Mouse (Mus musculus): ENCODE measurements around the gene Ecel1. TPM values are rescaled to one million over a fixed set of nuclear protein-coding genes. Genes with fewer than 3 reads are reported as not detected.

The Ecel1 gene
- polyA plus RNA-seq (2012; rRNA removed): 2.3 and 3.9 TPM in 2 replicates

- Histone ChIP-seq H3K27ac (ENCODE audit: insufficient read depth, low read length) (no peak within 1 kb of the TSS), H3K4me1 (ENCODE audit: control insufficient read depth, insufficient read depth, low read length) (no peaks in the 10 kb centered on the region), H3K4me3 (ENCODE audit: insufficient read depth, low read length) (peak within 1 kb of the TSS; percentile 7; the same call in 1 of the 2 replicates)
- TF ChIP-seq CTCF (IDR thresholded peaks at IDR 0.05; ENCODE audit: extremely low read depth, insufficient read depth, low read length) (no peak), POLR2A (IDR thresholded peaks at IDR 0.05; ENCODE audit: extremely low read depth, insufficient read depth, low read length) (no peak)
Observed at GRCm38 (mm10) chr1:87156199-87156587, at the start of gene Ecel1. TSS of gene Ecel1 (minus strand) at chr1:87156521.

GRCm38 (mm10) chr1:87205502-87205901 is 49.2 kb upstream of the Ecel1 start:
- Histone ChIP-seq H3K4me1 (ENCODE audit: control insufficient read depth, insufficient read depth, low read length) (no peaks in the 10 kb centered on the region), H3K27ac (ENCODE audit: insufficient read depth, low read length) (no peak overlapping the region), H3K4me3 (ENCODE audit: insufficient read depth, low read length) (no peak overlapping the region)
- TF ChIP-seq POLR2A (IDR thresholded peaks at IDR 0.05; ENCODE audit: extremely low read depth, insufficient read depth, low read length): no peak
- no peak for TF ChIP-seq CTCF (IDR thresholded peaks at IDR 0.05; ENCODE audit: extremely low read depth, insufficient read depth, low read length)

- Histone ChIP-seq H3K27ac (ENCODE audit: insufficient read depth, low read length) (no peak overlapping the region), H3K4me1 (ENCODE audit: control insufficient read depth, insufficient read depth, low read length) (no peaks in the 10 kb centered on the region), H3K4me3 (ENCODE audit: insufficient read depth, low read length) (no peak overlapping the region)
- TF ChIP-seq CTCF (IDR thresholded peaks at IDR 0.05; ENCODE audit: extremely low read depth, insufficient read depth, low read length): no peak
- TF ChIP-seq POLR2A (IDR thresholded peaks at IDR 0.05; ENCODE audit: extremely low read depth, insufficient read depth, low read length): no peak
Observed at GRCm38 (mm10) chr1:87205038-87205437, 48.7 kb upstream of the Ecel1 start.

DNA sequence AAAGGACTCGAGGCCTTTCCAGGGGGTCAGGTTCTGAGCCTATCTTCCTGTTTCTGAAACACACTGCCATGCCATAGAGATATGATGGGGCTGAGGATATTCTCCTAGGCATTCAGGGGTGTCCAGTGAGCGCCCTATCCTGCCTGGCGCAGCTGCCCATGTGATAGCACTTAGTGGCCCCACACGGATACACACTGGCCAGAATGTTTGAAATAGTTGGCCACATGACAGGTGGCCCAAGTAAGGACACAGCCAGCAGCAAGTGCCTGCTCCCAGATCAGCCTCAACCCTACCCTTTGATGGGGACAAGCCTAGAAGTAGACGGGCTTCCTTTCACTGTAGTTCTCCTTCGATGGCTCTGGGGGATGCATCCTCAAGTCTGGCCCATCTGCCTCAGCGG is 48.1 kb upstream of the Ecel1 start, which contains the start of gene Chrng:
Gene Chrng (plus strand): TSS at position 193 of the 400 bp plus-strand sequence.
- no peak for TF ChIP-seq CTCF (IDR thresholded peaks at IDR 0.05; ENCODE audit: extremely low read depth, insufficient read depth, low read length)
- TF ChIP-seq POLR2A (IDR thresholded peaks at IDR 0.05; ENCODE audit: extremely low read depth, insufficient read depth, low read length): no peak
- Histone ChIP-seq H3K4me1 (ENCODE audit: control insufficient read depth, insufficient read depth, low read length) (no peaks in the 10 kb centered on the region), H3K27ac (ENCODE audit: insufficient read depth, low read length) (no peak within 1 kb of the TSS), H3K4me3 (ENCODE audit: insufficient read depth, low read length) (no peak within 1 kb of the TSS)

- no peak overlapping the region for H3K27ac ChIP-seq (ENCODE audit: insufficient read depth, low read length)
- no peaks in the 10 kb centered on the region for H3K4me1 ChIP-seq (ENCODE audit: control insufficient read depth, insufficient read depth, low read length)
- no peak overlapping the region for H3K4me3 ChIP-seq (ENCODE audit: insufficient read depth, low read length)
- TF ChIP-seq CTCF (IDR thresholded peaks at IDR 0.05; ENCODE audit: extremely low read depth, insufficient read depth, low read length): no peak
- TF ChIP-seq POLR2A (IDR thresholded peaks at IDR 0.05; ENCODE audit: extremely low read depth, insufficient read depth, low read length): no peak
Observed at GRCm38 (mm10) chr1:87203779-87204178, 47.5 kb upstream of the Ecel1 start.

GRCm38 (mm10) chr1:87201848-87202247 is 45.5 kb upstream of the Ecel1 start:
- Histone ChIP-seq H3K27ac (ENCODE audit: insufficient read depth, low read length) (no peak overlapping the region), H3K4me3 (ENCODE audit: insufficient read depth, low read length) (no peak overlapping the region), H3K4me1 (ENCODE audit: control insufficient read depth, insufficient read depth, low read length) (no peaks in the 10 kb centered on the region)
- TF ChIP-seq CTCF (IDR thresholded peaks at IDR 0.05; ENCODE audit: extremely low read depth, insufficient read depth, low read length): no peak
- no peak for TF ChIP-seq POLR2A (IDR thresholded peaks at IDR 0.05; ENCODE audit: extremely low read depth, insufficient read depth, low read length)

DNA sequence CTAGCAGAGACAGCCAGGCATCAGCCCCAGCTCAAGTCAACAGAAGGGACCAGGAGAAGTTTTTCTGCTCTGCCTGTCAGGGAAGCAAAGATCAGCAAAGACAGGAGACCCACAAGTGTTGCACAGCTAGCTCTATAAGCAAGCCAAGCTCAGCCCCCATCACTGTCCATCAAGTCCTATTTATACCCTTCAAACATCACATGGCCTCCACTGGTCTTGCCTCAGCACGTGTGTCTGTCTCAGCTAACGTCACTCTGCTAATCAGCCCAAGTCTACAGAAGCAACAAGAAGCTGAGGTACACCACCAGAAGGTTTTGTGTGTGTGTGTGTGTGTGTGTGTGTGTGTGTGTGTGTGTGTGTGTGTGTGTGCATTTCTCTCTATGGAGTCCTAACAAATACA is 44.5 kb upstream of the Ecel1 start:
- no peak for TF ChIP-seq POLR2A (IDR thresholded peaks at IDR 0.05; ENCODE audit: extremely low read depth, insufficient read depth, low read length)
- TF ChIP-seq CTCF (IDR thresholded peaks at IDR 0.05; ENCODE audit: extremely low read depth, insufficient read depth, low read length): no peak
- no peak overlapping the region for H3K27ac ChIP-seq (ENCODE audit: insufficient read depth, low read length)
- H3K4me3 ChIP-seq (ENCODE audit: insufficient read depth, low read length): no peak overlapping the region
- no peaks in the 10 kb centered on the region for H3K4me1 ChIP-seq (ENCODE audit: control insufficient read depth, insufficient read depth, low read length)

DNA sequence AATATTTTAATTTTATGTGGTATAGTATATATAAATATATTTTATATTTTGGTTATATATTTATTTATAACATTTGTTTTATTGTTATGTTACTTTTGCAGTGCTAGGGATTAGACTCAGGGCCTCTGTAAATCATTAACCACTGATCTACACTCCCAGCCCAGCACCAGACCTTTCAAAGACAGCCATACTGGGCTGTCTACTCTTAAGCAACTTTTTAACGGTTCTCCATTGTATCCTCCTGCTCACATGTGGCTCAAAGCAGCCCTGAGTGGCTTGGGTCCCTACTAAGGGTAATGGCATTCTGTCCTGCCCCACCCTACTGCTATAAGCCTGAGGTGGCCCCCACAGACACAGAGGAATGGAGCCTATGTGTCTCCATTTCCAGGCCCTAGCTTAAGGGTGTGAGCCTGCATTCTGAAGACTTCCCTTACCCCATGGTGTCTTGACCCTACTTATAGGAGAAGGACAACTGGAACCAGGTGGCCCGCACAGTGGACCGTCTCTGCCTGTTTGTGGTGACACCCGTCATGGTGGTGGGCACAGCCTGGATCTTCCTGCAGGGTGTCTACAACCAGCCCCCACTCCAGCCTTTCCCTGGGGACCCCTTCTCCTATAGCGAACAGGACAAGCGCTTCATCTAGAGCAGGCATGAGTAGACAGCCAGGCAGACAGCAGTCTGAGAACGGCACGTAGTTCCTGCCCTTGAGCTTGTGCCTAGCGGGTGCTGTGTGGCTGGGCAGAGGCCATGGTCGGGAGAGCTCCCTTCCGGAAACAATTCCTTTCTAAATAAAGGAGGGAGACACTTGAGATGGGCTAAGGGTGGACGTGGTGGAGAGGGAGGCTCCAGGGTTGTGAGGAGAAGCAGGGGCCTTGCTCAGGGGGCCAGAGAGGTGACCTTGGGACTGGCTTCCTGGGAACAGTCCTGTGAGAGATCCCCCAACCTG is 42.1 kb upstream of the Ecel1 start:
- Histone ChIP-seq H3K4me3 (ENCODE audit: insufficient read depth, low read length) (no peak overlapping the region), H3K27ac (ENCODE audit: insufficient read depth, low read length) (no peak overlapping the region), H3K4me1 (ENCODE audit: control insufficient read depth, insufficient read depth, low read length) (no peaks in the 10 kb centered on the region)
- TF ChIP-seq CTCF (IDR thresholded peaks at IDR 0.05; ENCODE audit: extremely low read depth, insufficient read depth, low read length): no peak
- no peak for TF ChIP-seq POLR2A (IDR thresholded peaks at IDR 0.05; ENCODE audit: extremely low read depth, insufficient read depth, low read length)

DNA sequence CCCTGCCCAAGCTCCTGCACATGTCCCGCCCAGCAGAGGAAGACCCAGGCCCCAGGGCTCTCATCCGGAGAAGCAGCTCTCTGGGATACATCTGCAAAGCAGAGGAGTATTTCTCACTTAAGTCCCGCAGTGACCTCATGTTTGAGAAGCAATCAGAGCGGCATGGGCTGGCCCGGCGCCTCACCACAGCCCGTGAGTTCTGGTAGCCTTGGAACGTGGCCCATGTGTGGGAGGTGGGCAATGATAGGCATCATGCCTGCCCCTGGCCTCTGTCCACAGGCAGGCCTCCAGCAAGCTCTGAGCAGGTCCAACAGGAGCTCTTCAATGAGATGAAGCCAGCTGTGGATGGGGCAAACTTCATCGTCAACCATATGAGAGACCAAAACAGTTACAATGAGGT is 41.0 kb upstream of the Ecel1 start:
- H3K4me3 ChIP-seq (ENCODE audit: insufficient read depth, low read length): no peak overlapping the region
- no peak for TF ChIP-seq POLR2A (IDR thresholded peaks at IDR 0.05; ENCODE audit: extremely low read depth, insufficient read depth, low read length)
- no peak for TF ChIP-seq CTCF (IDR thresholded peaks at IDR 0.05; ENCODE audit: extremely low read depth, insufficient read depth, low read length)
- no peak overlapping the region for H3K27ac ChIP-seq (ENCODE audit: insufficient read depth, low read length)
- H3K4me1 ChIP-seq (ENCODE audit: control insufficient read depth, insufficient read depth, low read length): no peaks in the 10 kb centered on the region

DNA sequence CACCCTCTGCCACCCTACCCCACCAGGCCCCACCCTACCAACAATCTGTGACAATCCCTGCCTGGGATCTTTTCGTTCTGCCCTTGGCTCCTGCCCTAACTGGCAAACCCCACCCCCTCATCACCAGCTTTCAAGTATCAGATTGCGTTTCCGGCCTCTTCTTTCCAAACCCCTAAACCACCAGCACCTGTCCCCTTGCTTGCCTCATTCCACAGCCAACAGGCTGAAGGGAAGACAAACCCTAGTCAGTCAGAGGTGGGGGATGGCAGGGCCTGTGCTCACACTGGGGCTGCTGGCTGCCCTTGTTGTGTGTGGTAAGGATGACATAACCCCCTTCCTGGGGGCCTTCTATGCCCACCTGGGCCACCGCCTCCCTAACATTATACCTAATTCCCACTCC is 34.1 kb upstream of the Ecel1 start, which contains the start of gene Chrnd:
Gene Chrnd (plus strand): TSS at position 179 of the 400 bp plus-strand sequence.
- no peak within 1 kb of the TSS for H3K27ac ChIP-seq (ENCODE audit: insufficient read depth, low read length)
- no peak for TF ChIP-seq POLR2A (IDR thresholded peaks at IDR 0.05; ENCODE audit: extremely low read depth, insufficient read depth, low read length)
- TF ChIP-seq CTCF (IDR thresholded peaks at IDR 0.05; ENCODE audit: extremely low read depth, insufficient read depth, low read length): no peak
- no peaks in the 10 kb centered on the region for H3K4me1 ChIP-seq (ENCODE audit: control insufficient read depth, insufficient read depth, low read length)
- H3K4me3 ChIP-seq (ENCODE audit: insufficient read depth, low read length): no peak within 1 kb of the TSS

Measured in cortical plate, adult 2 months (tissue).